ENCODE assay signal across 22 mouse cellular contexts in the genomic region with DNA sequence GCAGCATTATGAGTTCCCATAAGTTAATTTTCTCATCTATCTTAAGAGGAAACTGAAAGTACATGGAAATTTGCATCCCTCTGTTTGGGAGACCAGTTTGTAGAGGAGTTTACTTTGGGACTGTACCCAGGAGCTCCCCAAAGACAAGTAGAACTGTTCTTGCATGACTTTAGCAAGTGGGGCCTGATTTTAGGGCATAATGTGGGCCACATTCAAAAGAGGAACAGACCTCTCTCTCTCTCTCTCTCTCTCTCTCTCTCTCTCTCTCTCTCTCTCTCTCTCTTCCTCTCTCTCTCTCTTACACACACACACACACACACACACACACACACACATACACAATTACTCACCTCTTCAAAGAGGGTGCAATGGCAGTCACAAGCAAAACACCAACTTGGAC. TPM values are rescaled to one million over a fixed set of nuclear protein-coding genes. Genes with fewer than 3 reads are reported as not detected.
DNase-seq lines count a peak whose midpoint lies in the region; ATAC-seq and TF ChIP-seq lines count a peak whose summit lies in the region.
"Had no signal": no experiment of that assay in that cellular context is flagged by ENCODE, and none has a peak within 500 bp of the region (broad histone marks: within the 10 kb centered on the region; RNA-seq: fewer than 3 reads in every experiment).

No protein-coding gene starts in this region.

- H3K36me3 ChIP-seq in CH12.LX (replicated peaks in 1 of 2; ENCODE audit: control insufficient read depth in 1 of 2, insufficient read depth in 1 of 2, low read length in 1 of 2) = no peaks in the 10 kb centered on the region
- no peaks in the 10 kb centered on the region for H3K36me3 ChIP-seq in splenic B cell, adult 2 months (ENCODE audit: control insufficient read depth, insufficient read depth, low read length, poor library complexity, severe bottlenecking)
- H3K36me3 ChIP-seq in lung, postnatal 0 days (ENCODE audit: insufficient read depth, low read length) = no peaks in the 10 kb centered on the region
- H3K36me3 ChIP-seq: embryonic facial prominence, embryonic 10.5 days; embryonic facial prominence, embryonic 12.5 days; forebrain, embryonic 15.5 days had no signal

- in situ Hi-C loops in CH12.LX (cut with MboI; ENCODE audit: low pct_ligation_motif_present, low pct_unique_long_range_greater_than_20kb, low sequenced_read_pairs) = no loop called here

- no peak overlapping the region for H3K4me3 ChIP-seq in CH12.LX (replicated peaks in 1 of 3; ENCODE audit: low read depth in 2 of 3, low read length in 2 of 3, poor library complexity in 1 of 3)
- no peak overlapping the region for H3K4me3 ChIP-seq in lung, postnatal 0 days (ENCODE audit: low read depth, low read length)
- H3K4me3 ChIP-seq: embryonic facial prominence, embryonic 10.5 days; embryonic facial prominence, embryonic 12.5 days; forebrain, embryonic 13.5 days; forebrain, embryonic 15.5 days had no signal

- peaks cover 6 to 19% of the 10 kb centered on the region in 2 experiments for H3K4me1 ChIP-seq in CH12.LX (ENCODE audit: control insufficient read depth in 1 of 2, insufficient read depth in 2 of 2)
- no peaks in the 10 kb centered on the region for H3K4me1 ChIP-seq in lung, postnatal 0 days (ENCODE audit: insufficient read depth, low read depth, low read length)
- H3K4me1 ChIP-seq: embryonic facial prominence, embryonic 12.5 days had no signal

- intact Hi-C loops in heart, postnatal 10 days (cut with DNase I) = loop anchor here (10.0 kb wide), 1 partner anchor 623 kb away; the partner anchor contains the start of gene Rab33b

- H3K9ac ChIP-seq in CH12.LX (ENCODE audit: insufficient read depth, low read depth) = no peak overlapping the region
- H3K9ac ChIP-seq in lung, postnatal 0 days (replicated peaks; ENCODE audit: low read depth) = no peak overlapping the region
- H3K9ac ChIP-seq: embryonic facial prominence, embryonic 12.5 days; forebrain, embryonic 13.5 days; forebrain, embryonic 15.5 days; forebrain, postnatal 0 days had no signal

- no peak for TF ChIP-seq CTCF in CH12.LX (conservative IDR thresholded peaks at IDR 0.05 in 1 of 2, IDR thresholded peaks at IDR 0.05 in 1 of 2; ENCODE audit: low read depth in 2 of 2, low read length in 2 of 2)
- TF ChIP-seq CTCF in lung, postnatal 0 days (IDR thresholded peaks at IDR 0.05) = no peak

- peak overlapping the region; percentile 1; the same call in 1 of the 2 replicates for H3K4me2 ChIP-seq in CH12.LX (ENCODE audit: insufficient read depth, low read depth, poor library complexity, severe bottlenecking)
- H3K4me2 ChIP-seq in lung, postnatal 0 days (replicated peaks; ENCODE audit: low read depth, low read length) = no peak overlapping the region
- H3K4me2 ChIP-seq: embryonic facial prominence, embryonic 12.5 days; forebrain, embryonic 13.5 days; forebrain, embryonic 15.5 days had no signal

- TF ChIP-seq POLR2A in CH12.LX (IDR thresholded peaks at IDR 0.05; ENCODE audit: low read depth, low read length) = no peak

- TF ChIP-seq EP300 in CH12.LX (IDR thresholded peaks at IDR 0.05; ENCODE audit: low read length) = no peak
- TF ChIP-seq EP300 in lung, postnatal 0 days (IDR thresholded peaks at IDR 0.05) = no peak

- dilution Hi-C loops in CH12.LX (cut with MboI; ENCODE audit: extremely low pct_ligation_motif_present, extremely low pct_unique_long_range_greater_than_20kb, low sequenced_read_pairs) = no loop called here

- peak; percentile 43 to 54 for DNase-seq in spleen, postnatal 36 days (ENCODE audit: low spot score in 2 of 2)
- no peak for DNase-seq in spleen, adult 12 weeks (ENCODE audit: low spot score)
- DNase-seq in CH12.LX (ENCODE audit: extremely low read depth) = peak; percentile 75
- peak; percentile 70 for DNase-seq in splenic B cell, adult 2 months (ENCODE audit: low read depth, low spot score)
- DNase-seq in heart, postnatal 10 days = no peak
- DNase-seq in lung, postnatal 0 days (ENCODE audit: low spot score) = no peak
- DNase-seq: adrenal gland, adult 8-10 months; adrenal gland, postnatal 14 days; adrenal gland, postnatal 36 days; cerebellum, adult 11-12 months; cerebellum, adult 2 months; cerebellum, adult 9-10 months; cerebellum, postnatal 10 days; cerebellum, postnatal 25 days; forebrain, postnatal 0 days had no signal

- no peak for TF ChIP-seq RAD21 in CH12.LX (IDR thresholded peaks at IDR 0.05; ENCODE audit: low read depth, low read length)

- peaks cover 9% of the 10 kb centered on the region for H3K27me3 ChIP-seq in CH12.LX (replicated peaks)
- H3K27me3 ChIP-seq in splenic B cell, adult 2 months (ENCODE audit: control insufficient read depth, insufficient read depth, low read length, poor library complexity, severe bottlenecking) = no peaks in the 10 kb centered on the region
- no peaks in the 10 kb centered on the region for H3K27me3 ChIP-seq in lung, postnatal 0 days (replicated peaks; ENCODE audit: insufficient read depth, low read length)
- H3K27me3 ChIP-seq: embryonic facial prominence, embryonic 12.5 days; forebrain, embryonic 13.5 days; forebrain, embryonic 15.5 days; Patski had no signal

- no peak for ATAC-seq in lung, postnatal 0 days
- ATAC-seq: activated CD4-positive, CD25-positive, alpha-beta regulatory T cell, adult 4 months; CD4-positive, CD25-positive, alpha-beta regulatory T cell, adult 4 months; forebrain, embryonic 13.5 days; forebrain, embryonic 15.5 days; forebrain, postnatal 0 days; Patski had no signal

- no peaks in the 10 kb centered on the region for H3K79me2 ChIP-seq in CH12.LX (replicated peaks; ENCODE audit: control insufficient read depth, extremely low read depth, insufficient read depth, poor library complexity, severe bottlenecking)

- H3K9me3 ChIP-seq in CH12.LX (replicated peaks; ENCODE audit: low read length) = peaks cover 3% of the 10 kb centered on the region
- H3K9me3 ChIP-seq in lung, postnatal 0 days (ENCODE audit: low read length) = no peaks in the 10 kb centered on the region
- H3K9me3 ChIP-seq: embryonic facial prominence, embryonic 10.5 days; embryonic facial prominence, embryonic 12.5 days; forebrain, embryonic 13.5 days; forebrain, embryonic 15.5 days had no signal

- peak overlapping the region; percentile 18; the same call in 1 of the 2 replicates for H3K27ac ChIP-seq in CH12.LX (ENCODE audit: insufficient read depth, low read depth)
- no peak overlapping the region for H3K27ac ChIP-seq in lung, postnatal 0 days (ENCODE audit: low read length)
- H3K27ac ChIP-seq: embryonic facial prominence, embryonic 10.5 days; embryonic facial prominence, embryonic 12.5 days; forebrain, embryonic 13.5 days; forebrain, embryonic 15.5 days had no signal

TF ChIP-seq in CH12.LX, 34 proteins besides CTCF, POLR2A, EP300 and RAD21:
- no peak for TF ChIP-seq NELFE (IDR thresholded peaks at IDR 0.05; ENCODE audit: low read depth, low read length)
- TF ChIP-seq NRF1 (IDR thresholded peaks at IDR 0.05; ENCODE audit: low read depth, low read length) = no peak
- TF ChIP-seq IRF4 (IDR thresholded peaks at IDR 0.05; ENCODE audit: low read depth, low read length) = 0 out of 2 replicates have a peak, but pooled peaks have one; percentile 6
- TF ChIP-seq ELF1 (IDR thresholded peaks at IDR 0.05; ENCODE audit: low read depth, low read length) = no peak
- TF ChIP-seq ETS1 (conservative IDR thresholded peaks at IDR 0.05; ENCODE audit: low read depth, low read length) = no peak; the same call in 1 of the 2 replicates

RNA-seq across cellular contexts. Expression of gene Maml3, which starts 3.2 kb away (rescaled TPM):
- total RNA-seq in CH12.LX (2012; rRNA removed) (0.88 and 0.98 TPM in 2 replicates), CH12.LX (2014; rRNA removed) (0.78 and 0.81 TPM in 2 replicates)
- 1.4 and 1.8 TPM in 2 replicates for polyA plus RNA-seq in CH12.LX (2012; ENCODE audit: insufficient read length, low read depth)
- total RNA-seq in heart, postnatal 10 days (2021) = 1 to 10 TPM; 5.4 to 5.6 TPM
- polyA plus RNA-seq in lung, postnatal 0 days (2015; fragmentation: Nextera tagmentation; extraction: Ambion mirVana) = 5.6 and 7.2 TPM in 2 replicates

Comparison
In these comparisons a context has a peak if more than half of its experiments do, and no peak if none do; other contexts are left out.
1. DNase-seq: peak in spleen, postnatal 36 days (2 of 2), CH12.LX (single experiment) and splenic B cell, adult 2 months (single experiment); none in spleen, adult 12 weeks (single experiment), heart, postnatal 10 days (0 of 2) and lung, postnatal 0 days (single experiment).